Mouse (Mus musculus) G1E-ER4 (cell line): ENCODE results near the gene Hcar1. TPM values are rescaled to one million over a fixed set of nuclear protein-coding genes. Genes with fewer than 3 reads are reported as not detected.

Experiments used
- GATA1 ChIP-seq: IDR thresholded peaks from one replicate; pipeline ENCODE4 v1.8.0; 2012; ENCODE audit warnings: low read length, inconsistent platforms
- polyA plus RNA-seq: library from polyadenylated mRNA; stranded (reverse); fragments of >175 nt; gene quantifications from 2 replicates; pipeline ENCODE4 v1.2.3, GENCODE M21; 2012

Gene Hcar1
- polyA plus RNA-seq = not detected in 2 replicates

GRCm38 (mm10) chr5:123879928-123880327, at the start of gene Hcar1:
TSS of gene Hcar1 (minus strand) at chr5:123880020.
- no peak for TF ChIP-seq GATA1

GRCm38 (mm10) chr5:123927118-123927517, 47.3 kb upstream of the Hcar1 start, which contains the start of gene Gm43518:
TSS of gene Gm43518 (plus strand) at chr5:123927418.
- TF ChIP-seq GATA1 = no peak

GRCm38 (mm10) chr5:123922112-123922511, 42.3 kb upstream of the Hcar1 start:
- TF ChIP-seq GATA1 = no peak

- TF ChIP-seq GATA1 = no peak
These were observed 35.0 kb upstream of the Hcar1 start for GRCm38 (mm10) chr5:123914852-123915251.

- no peak for TF ChIP-seq GATA1
These were observed 27.8 kb upstream of the Hcar1 start for GRCm38 (mm10) chr5:123907631-123907977.

GRCm38 (mm10) chr5:123906976-123907630, 27.3 kb upstream of the Hcar1 start, which contains the start of gene Denr:
TSS of gene Denr (plus strand) at chr5:123907175.
- TF ChIP-seq GATA1 = no peak

GRCm38 (mm10) chr5:123906146-123906975, 26.5 kb upstream of the Hcar1 start:
- no peak for TF ChIP-seq GATA1

GRCm38 (mm10) chr5:123904059-123904672, 24.3 kb upstream of the Hcar1 start:
- TF ChIP-seq GATA1 = no peak

- TF ChIP-seq GATA1 = no peak
These were observed 17.5 kb upstream of the Hcar1 start for GRCm38 (mm10) chr5:123897352-123897751.

- TF ChIP-seq GATA1 = no peak
These were observed 16.6 kb upstream of the Hcar1 start for GRCm38 (mm10) chr5:123896395-123896794.

GRCm38 (mm10) chr5:123893520-123893919, 13.7 kb upstream of the Hcar1 start:
- TF ChIP-seq GATA1 = no peak

GRCm38 (mm10) chr5:123891669-123892068, 11.8 kb upstream of the Hcar1 start:
- TF ChIP-seq GATA1 = no peak

- no peak for TF ChIP-seq GATA1
These were observed 11.2 kb upstream of the Hcar1 start for GRCm38 (mm10) chr5:123890987-123891386.

- no peak for TF ChIP-seq GATA1
These were observed 10.5 kb upstream of the Hcar1 start for GRCm38 (mm10) chr5:123890312-123890711.

GRCm38 (mm10) chr5:123886365-123886764, 6.5 kb upstream of the Hcar1 start:
- TF ChIP-seq GATA1 = no peak

- no peak for TF ChIP-seq GATA1
These were observed 4.5 kb upstream of the Hcar1 start for GRCm38 (mm10) chr5:123884332-123884731.
